Mouse (Mus musculus) R1 (cell line): ENCODE results near the gene Rtkn.
A peak's percentile ranks its signal among the peaks of the same experiment; 100 is the strongest.

Experiments used
- DNase-seq: peaks from one replicate; pipeline ENCODE4 v3.0.0-alpha.2; 2018; ENCODE audit warnings: low read depth, low spot score

Rtkn gene

DNA sequence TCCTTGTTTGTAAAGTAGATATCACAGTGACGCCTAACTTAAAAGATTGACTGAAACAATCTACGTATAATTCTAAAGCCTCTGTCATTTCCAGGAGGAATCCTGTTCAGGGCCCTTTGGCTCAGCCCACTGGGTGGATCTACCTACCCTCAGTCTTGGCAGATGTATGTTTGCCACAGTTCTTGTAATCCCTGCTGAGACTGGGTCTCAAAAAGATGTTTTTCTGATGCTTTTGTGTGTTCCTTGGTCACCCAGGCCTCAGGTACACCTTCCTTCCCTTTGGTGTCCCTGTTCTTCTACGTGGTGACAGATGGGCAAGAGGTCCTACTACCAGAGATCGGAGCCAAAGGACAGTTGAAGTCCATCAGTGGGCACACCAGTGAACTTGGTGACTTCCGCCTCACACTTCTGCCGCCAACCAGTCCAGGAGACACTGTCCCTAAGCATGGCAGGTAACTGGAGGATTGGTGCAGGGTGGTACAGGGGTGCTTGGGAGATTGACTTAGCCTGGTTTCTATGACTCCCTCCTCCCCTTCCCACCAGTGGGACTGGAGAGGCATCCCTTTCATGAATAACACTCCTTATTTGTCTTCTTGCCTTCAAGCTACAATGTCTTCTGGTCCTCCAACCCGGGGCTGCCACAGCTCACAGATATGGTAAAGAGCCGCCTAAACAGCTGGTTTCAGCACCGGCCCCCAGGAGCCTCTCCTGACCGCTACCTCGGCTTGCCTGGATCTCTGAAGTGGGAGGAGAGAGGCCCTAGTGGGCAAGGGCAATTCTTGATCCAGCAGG lies 18.7 kb upstream of the Rtkn start:
- DNase-seq = no peak

GRCm38 (mm10) chr6:83117165-83117438 lies 18.2 kb upstream of the Rtkn start:
- DNase-seq = no peak

DNA sequence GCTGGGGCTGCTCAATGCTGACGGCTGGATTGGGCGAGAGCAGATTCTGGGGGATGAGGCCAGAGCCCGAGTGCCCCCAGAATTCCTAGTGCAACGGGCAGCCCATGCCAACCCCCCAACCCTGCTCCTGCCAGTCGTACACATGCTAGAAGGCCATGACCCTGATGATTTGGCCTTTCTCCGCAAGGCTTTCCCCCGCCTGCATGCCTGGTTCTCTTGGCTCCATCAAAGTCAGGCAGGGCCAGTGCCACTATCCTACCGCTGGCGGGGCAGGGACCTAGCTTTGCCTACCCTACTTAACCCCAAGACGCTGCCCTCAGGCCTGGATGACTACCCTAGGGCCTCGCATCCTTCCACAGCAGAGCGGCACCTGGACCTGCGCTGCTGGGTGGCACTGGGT lies 17.6 kb upstream of the Rtkn start:
- DNase-seq = no peak

- no peak for DNase-seq
These were observed 16.9 kb upstream of the Rtkn start for GRCm38 (mm10) chr6:83118369-83118768.

- no peak for DNase-seq
These were observed 16.2 kb upstream of the Rtkn start for GRCm38 (mm10) chr6:83118825-83119733.

DNA sequence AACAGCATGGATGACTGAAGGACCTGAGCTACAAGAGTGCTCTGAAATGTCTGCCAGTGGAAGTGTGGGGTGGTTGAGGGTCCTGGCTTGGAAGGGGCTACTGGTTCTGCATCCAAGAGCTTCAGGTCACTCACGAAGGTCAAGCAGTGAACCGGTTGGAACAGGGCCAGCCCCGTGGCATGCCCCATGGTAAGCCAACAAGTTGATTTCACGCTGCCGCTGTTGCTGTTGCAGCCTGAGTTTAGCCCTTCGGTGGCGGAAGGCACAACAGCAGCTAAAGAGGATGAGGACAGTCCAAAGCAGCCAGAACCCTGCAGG lies 15.6 kb upstream of the Rtkn start:
- no peak for DNase-seq

DNA sequence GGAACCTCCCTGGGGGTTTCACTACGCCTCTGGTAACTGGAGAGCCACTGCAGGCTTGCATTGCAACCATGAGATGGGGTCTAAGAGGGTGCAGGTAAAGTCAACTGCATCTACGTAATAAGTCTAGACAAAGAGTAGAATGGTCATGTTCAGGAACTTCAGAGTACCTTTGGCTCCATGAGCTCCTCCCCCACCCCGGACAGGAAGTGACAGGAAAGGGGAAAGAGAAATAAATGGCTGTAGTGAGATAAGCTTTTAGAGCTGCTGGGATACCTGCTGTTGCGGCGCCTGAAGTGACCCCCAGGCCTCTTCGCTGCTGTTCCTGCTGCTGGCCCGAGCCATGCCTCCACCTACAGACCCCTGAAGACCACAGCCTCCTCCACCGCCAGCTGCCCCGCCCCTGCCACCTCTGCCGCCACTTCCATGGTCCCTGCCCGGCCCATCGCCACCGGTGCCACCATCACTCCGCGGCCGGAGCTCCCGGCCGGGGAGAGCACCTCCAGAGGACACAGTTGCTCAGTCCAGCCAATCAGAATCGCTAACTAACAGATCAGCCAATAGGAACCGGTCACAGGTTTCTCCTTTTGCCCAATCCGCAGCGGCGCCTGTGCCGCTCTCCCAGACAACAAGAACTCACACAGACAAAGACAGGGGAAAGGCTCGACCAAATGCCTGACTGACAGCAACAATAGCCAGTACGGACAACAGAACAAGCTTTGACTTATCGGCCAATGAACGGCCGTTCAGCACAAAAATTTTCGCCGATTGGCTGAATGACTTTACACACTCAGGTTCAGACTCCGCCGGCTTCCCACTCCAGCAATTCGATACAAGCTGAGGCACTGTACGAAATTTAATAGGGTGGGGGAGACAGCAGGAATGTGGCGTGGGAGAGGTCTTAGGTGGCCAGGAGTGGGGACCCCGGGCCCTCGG lies 14.1 kb upstream of the Rtkn start, which contains the start of gene Wbp1:
TSS of gene Wbp1 (minus strand) at position 630 of the 933 bp plus-strand sequence.
- peak; percentile 100 for DNase-seq

DNA sequence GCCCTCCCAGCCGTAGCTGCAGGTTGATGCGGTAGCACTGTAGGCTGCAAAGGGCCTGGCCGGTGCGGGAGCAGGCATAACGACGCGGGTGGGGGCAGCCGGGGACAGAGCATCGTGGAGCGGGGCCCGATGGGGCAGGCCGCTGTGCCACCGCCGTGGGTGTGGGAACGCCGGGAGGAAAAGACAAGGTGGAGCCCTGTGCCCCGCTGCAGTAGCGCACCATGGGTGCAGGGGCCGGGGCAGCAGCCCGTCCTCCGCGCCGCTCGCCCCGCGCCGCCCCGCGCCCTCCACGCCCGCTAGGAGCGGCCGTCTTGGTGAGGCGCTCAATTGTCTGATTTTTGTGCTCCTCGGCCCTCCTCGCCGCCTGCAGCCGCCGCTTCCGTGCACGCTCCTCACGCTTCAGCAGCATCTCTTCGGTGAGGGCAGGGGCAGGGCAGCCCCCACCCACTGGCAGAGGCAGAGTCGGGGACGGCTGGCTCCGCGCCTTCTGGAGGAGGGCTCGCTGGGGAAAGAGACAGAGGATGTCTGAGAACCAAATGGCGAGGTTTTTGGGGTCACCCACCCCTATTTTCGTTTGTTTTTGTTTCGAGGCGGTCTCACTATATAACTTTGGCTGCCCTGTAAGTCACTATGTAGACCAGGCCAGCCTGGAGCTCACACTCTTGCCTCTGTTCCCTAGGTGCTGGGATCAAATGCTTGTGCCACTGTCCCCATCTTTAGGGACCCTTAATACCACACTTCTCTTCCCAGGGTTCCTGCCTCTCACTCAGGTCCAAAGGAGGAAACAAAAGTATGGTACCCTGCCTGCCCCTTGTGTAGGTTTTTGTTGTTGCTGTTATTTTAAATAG lies 13.2 kb upstream of the Rtkn start:
- DNase-seq = no peak

- no peak for DNase-seq
These were observed 12.3 kb upstream of the Rtkn start for GRCm38 (mm10) chr6:83122961-83123360.

GRCm38 (mm10) chr6:83124851-83125312 lies 10.4 kb upstream of the Rtkn start:
- peak; percentile 97 for DNase-seq

DNA sequence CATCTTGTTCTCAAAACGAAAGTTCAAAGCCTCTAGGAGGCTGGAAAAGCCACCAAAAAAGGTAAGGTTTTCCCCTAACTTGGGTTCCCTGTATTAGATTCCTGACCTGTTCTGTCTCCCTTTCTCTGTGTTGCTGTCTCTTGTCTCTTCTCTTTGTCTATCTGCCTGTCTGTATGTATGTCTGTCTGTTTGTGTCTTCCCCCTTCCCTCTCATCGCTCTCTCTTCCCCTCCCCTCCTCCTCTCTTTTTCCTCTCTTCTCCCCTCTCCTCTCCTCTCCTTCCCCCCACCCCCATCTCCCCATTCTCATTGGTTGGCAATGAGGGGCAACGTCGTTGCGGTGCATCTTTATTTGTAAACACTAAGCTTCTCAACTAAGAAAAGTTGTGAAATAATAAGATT lies 9.9 kb upstream of the Rtkn start, which contains the start of gene Ino80b:
TSS of gene Ino80b (minus strand) at position 101 of the 400 bp plus-strand sequence.
- DNase-seq = no peak

GRCm38 (mm10) chr6:83127419-83127818 lies 7.8 kb upstream of the Rtkn start:
- peak; percentile 53 for DNase-seq

DNA sequence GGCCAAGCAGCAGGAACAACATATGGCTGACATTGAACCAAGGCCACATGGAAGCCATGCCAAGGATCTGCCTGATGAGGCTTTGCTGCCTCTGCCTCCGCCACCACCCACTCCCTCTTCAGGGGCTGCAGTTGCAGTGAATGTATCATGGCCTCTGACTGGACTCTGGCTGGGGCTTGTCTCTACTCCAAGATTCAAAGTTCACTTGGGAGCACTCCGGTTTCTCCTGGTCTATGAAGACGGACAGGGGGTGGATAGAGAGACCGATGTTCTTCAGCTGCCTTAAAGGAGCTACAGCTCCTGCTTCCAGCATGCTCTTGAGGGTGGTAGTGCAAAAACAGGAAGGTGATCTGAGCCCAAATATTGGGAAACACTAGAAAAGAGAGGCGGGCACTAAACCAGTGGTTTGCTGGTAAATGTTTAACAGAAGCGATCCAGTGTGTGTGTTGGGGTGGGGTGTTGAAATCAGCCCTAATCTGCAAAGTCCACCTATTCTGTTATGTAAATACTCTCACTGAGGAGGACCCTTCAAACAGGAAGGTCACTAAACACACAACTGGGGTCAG lies 3.7 kb upstream of the Rtkn start:
- DNase-seq = no peak

DNA sequence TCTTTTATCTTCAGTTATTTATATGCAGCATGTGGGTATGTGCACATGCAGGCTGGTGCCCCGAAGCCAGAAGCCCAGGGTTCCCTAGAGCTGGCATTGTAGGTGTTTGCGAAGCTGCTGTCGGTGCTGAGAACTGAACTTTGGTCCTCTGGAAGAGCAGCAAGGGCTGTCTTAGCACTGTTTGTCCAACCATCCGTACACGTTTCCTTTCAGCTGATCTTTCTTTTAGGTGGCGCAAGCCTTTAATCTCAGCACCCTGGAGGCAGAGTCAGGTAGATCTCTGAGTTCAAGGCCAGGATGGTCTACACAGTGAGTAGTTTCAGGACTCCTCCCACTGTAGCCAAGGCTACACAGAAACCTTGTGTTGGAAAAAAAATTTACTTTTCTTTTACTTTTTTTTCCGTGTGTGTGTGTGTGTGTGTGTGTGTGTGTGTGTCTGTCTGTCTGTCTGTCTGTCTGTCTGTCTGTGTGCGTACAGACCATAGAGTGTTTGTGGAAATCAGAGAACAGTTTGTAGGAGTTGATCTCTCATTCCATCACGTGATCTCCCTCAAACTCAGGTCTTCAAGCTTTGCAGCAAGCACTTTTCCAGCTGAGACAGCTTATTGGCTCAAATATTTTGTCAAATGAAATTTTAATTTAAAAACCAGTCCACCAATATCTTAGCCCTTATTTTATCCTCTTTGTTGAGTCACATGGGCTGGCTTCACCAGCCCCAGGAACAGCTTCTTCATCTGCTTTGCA lies 2.9 kb upstream of the Rtkn start:
- DNase-seq = no peak

DNA sequence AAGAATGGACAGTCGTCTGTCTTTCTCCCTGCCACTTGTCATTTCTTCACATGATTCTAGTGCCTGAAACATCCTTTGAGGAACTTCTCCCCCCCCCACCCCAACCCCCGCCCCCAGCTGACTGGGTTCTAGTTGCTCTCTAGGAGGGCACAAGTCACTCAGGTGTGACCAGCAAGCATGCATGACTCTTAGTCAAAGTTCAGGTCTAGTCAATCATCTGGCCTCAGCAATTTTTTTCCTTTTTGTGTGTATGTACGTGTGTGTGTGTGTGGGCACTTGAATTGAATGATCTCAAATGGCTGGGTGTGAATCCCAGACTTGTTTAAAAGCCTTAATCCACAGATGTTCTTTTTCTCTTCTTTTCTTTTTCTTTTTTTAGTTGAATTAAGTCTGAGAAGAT lies 1.0 kb upstream of the Rtkn start:
- no peak for DNase-seq

DNA sequence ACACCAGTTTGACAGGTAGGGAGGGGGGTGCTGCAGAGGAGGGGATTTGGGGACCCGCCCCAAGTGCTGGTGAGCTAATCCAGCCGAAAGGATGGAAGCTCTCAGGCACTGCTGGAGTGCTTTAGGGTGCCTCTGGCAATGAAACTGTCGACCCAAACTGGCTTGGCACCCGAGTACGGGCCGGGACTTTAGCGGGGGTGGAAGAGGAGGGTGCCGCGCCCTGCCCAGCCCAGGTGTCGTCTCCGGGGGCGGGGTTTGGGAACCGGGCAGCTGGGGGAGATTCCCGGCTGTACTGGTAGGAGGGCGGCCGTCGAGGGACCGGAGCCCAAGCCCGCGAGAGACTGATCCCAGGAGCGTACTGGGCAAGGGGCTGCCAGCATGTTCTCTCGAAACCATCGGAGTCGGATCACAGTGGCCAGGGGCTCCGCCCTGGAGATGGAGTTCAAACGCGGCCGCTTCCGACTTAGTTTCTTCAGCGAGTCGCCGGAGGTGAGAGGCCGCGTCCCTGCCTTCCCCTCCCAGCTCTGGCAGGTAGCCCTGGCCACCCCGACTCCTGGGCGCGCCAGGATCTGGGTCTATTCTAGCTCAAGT lies 403 bp downstream of the Rtkn start:
- no peak for DNase-seq

DNA sequence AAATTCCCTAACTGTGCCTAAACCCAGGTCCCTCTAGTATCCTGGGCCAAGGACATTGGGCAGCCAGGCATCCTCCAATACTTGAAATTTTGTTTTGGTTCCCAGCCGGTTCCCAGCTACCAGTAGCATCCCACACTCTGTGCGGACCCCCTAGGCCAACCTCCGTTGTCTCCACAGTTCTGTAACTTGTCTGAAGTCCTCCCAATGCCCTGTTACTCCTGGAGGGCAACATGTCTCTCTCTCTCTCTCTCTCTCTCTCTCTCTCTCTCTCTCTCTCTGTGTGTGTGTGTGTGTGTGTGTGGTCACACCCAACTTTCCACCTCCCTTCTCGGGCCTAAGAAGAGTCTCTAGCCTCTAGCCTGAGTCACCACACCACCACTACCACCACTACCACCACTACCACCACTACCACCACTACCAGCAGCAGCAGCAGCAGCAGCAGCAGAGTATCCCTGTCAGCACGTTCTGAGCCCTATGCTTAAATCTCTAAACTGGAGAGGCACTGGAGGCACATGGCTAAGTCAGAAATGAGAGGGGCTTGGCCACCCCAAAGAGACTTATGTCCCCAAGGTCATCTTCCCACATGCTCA lies 1.1 kb downstream of the Rtkn start:
- no peak for DNase-seq

DNA sequence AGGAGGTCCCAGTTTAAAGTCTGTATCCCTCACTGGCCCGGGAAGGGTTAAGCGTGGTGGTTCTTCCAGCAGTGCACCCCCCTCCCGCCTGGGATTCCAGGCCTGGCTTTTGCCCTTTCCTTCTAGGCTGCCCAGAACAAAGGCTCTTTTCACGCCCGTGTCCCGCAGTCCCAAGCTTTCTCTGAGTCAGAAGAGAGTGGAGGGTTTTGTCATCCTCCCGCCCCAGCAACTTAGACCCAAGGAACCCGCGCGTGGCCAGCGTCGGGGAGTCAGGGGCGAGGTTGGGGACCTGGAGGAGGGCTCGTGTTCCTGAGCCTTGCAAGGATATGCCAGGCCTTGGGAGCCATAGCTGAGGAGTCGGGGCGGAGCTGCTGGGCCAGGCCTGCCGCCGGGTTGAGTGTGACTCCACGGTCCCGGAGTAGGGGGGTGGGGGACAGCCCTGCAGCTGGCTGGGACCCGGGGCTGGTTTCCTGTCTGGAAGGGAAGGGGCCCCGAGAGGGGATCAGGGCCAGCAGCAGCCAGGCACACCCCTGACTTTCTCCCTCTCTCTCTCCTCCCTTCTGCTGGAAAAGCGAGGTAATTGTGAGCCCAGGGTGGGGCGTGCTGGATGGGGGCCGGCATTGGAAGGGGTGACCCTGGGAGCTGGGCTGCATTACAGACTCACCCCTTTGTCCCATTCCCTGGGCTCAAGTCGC lies 1.8 kb downstream of the Rtkn start:
- DNase-seq = peak; percentile 56
